Comparison of ENCODE assay signal across 14 mouse cellular contexts in the genomic region with DNA sequence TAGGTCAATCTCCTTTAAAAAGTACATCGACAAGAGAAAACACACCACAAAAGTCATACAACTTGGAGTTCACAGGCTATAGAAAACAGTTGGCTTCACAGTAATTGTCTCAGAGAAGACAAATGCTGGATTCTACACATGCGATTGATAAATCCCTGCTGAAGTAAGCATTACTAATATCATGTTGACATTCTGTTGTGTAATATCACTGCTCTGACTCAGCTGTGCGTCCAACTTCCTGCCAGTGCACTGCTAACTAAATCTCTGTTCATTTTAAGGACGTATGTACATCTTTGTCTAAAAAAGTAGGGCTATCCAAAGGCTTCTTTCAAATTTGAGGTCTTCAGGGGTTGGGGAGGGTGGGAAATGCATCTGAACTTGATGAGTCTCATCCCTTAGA.
"Had no signal": no experiment of that assay in that cellular context is flagged by ENCODE, and none has a peak within 500 bp of the region (broad histone marks: within the 10 kb centered on the region; RNA-seq: fewer than 3 reads in every experiment).

No protein-coding gene starts in this region.

- ATAC-seq: intestine, postnatal 0 days; midbrain, embryonic 16.5 days had no signal

- H3K9ac ChIP-seq: liver, embryonic 15.5 days; lung, embryonic 15.5 days; midbrain, embryonic 12.5 days; neural tube, embryonic 15.5 days had no signal

- H3K27ac ChIP-seq: left cerebral cortex, adult 2 months; limb, embryonic 10.5 days; liver, embryonic 15.5 days; lung, embryonic 15.5 days; midbrain, embryonic 12.5 days; neural tube, embryonic 15.5 days had no signal

- H3K4me1 ChIP-seq: liver, embryonic 15.5 days had no signal

- H3K36me3 ChIP-seq: liver, embryonic 15.5 days; midbrain, embryonic 12.5 days had no signal

- H3K9me3 ChIP-seq: limb, embryonic 10.5 days; liver, embryonic 15.5 days; neural tube, embryonic 15.5 days had no signal

- H3K4me2 ChIP-seq: liver, embryonic 15.5 days; lung, embryonic 15.5 days; midbrain, embryonic 12.5 days; neural tube, embryonic 15.5 days had no signal

- H3K4me3 ChIP-seq: left cerebral cortex, adult 2 months; limb, embryonic 10.5 days; liver, embryonic 15.5 days; lung, embryonic 15.5 days; midbrain, embryonic 12.5 days; neural tube, embryonic 15.5 days had no signal

- DNase-seq: kidney, adult 8-10 months; kidney, postnatal 10 days; kidney, postnatal 4 days; lung, postnatal 14 days; thymus, adult 18-20 months; thymus, postnatal 14 days had no signal

- H3K27me3 ChIP-seq: lung, embryonic 15.5 days had no signal
